Comparison of ENCODE assay signal across 5 mouse cellular contexts in the genomic region with DNA sequence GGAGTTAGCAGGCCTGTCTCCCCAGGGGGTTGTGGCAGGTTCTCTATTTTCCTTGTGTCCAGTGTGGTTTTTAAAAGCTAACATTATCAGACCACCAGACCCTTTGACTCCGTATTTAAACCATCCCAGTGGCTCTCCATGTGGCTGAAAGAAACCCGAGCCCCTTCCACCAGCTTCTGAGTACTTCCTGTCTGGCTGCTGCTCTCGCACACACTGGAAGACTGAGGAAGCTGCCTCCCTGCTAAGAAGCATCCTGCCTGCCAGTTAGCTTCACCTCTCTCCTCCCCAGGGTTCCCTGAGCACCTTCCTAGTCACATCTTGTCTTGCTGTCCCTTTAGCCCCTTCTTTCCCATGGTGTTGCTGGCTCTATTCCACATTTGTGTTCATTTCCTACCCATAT. TPM values are rescaled to one million over a fixed set of nuclear protein-coding genes. Genes with fewer than 3 reads are reported as not detected.
"Had no signal": no experiment of that assay in that cellular context is flagged by ENCODE, and none has a peak within 500 bp of the region (broad histone marks: within the 10 kb centered on the region; RNA-seq: fewer than 3 reads in every experiment).

No protein-coding gene starts in this region.

- H3K4me3 ChIP-seq: liver, embryonic 13.5 days had no signal

- H3K27ac ChIP-seq: liver, embryonic 13.5 days; stomach, postnatal 0 days had no signal

- H3K36me3 ChIP-seq: liver, embryonic 13.5 days had no signal

- H3K4me1 ChIP-seq: liver, embryonic 13.5 days had no signal

- H3K9me3 ChIP-seq: liver, embryonic 13.5 days had no signal

- H3K4me2 ChIP-seq: liver, embryonic 13.5 days; midbrain, embryonic 11.5 days had no signal

- H3K9ac ChIP-seq: liver, embryonic 13.5 days had no signal

- DNase-seq: liver, embryonic 13.5 days; lung, adult 2 months had no signal

- H3K27me3 ChIP-seq: liver, embryonic 13.5 days had no signal

RNA-seq across cellular contexts. Expression of a gene that starts 33.8 kb away (rescaled TPM):
- polyA plus RNA-seq: liver, adult 2 months; liver, embryonic 13.5 days had no signal
